Mouse (Mus musculus) stomach, postnatal 0 days (tissue): ENCODE measurements around the gene AI661453.

ENCODE experiments used
- CTCF ChIP-seq: IDR thresholded peaks from 2 replicates; pipeline ENCODE4 v1.5.1; 2016; ENCODE audit warnings: antibody characterized with exemption, low read depth, mild to moderate bottlenecking, moderate library complexity
- EP300 ChIP-seq: optimal IDR thresholded peaks from 2 replicates; pipeline ENCODE3; 2016; ENCODE audit warnings: antibody characterized with exemption

DNA sequence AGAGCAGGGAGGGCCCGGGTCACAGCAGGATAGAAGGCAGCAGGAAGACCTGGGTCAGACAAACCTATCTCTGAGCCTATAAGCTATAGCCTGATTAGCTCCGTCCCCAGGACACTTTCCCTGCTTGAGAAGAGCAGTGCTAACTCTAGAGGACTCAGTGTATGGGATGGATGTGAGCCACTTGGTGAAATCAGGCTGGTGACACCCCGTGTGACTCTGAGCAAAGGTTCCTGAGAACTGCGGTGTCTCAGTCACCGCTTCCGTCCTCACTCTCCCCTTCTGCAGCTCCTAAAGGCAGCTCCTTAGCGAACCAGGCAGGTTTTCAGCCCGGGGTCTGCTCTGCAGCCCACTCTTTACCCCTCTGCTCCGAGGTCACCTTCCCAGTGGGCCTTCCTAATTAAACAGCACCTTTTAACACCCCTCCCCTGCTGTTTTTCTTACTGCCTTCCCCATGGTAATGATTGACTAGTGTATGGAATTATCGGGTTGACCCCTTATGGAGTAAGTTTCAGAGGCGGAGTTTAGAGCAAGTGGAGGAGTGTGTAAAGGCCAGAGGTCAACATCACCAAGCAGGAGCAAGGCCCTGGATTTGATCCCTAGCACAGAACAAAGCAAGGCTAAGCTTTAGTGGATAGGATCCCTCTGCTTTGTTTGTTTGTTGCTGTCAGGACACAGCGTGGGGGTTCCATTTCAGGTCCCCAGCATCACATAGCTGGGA is 28.0 kb downstream of the AI661453 start:
- no peak for TF ChIP-seq CTCF
- TF ChIP-seq EP300: no peak
